Mouse (Mus musculus) stomach, adult 2 months (tissue): Measurements from ENCODE around the gene Nlrp5. TPM values are rescaled to one million over a fixed set of nuclear protein-coding genes. Genes with fewer than 3 reads are reported as not detected.

Experiments used
- polyA plus RNA-seq: library from polyadenylated mRNA; depleted of rRNA; stranded (reverse); fragments of >200 nt; gene quantifications from 2 replicates; pipeline ENCODE4 v1.2.3, GENCODE M21; 2012; rRNA removed

Nlrp5 gene
- polyA plus RNA-seq = not detected in 2 replicates

DNA sequence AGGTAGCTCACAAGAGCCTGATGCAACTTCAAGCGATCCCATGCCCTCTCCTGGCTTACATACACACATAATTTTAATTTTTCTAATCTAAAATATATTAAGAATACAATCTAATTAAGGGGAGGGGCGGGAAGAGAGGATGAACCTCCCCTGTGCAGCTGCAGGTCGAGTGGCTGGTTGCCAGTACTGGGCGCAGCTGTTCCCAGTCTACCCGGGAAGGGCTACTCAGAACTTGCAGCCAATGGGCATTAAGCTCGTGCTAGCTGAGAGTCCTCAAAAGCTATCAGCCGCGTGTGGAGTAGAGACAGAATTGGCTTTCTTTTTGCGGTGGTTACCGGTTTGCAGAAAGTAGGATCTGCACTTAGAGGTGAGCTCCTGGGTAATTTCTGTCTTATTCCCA lies at the start of gene Nlrp5:
Nlrp5 (plus strand) TSS at position 301 of the 400 bp plus-strand sequence.

Other genes with a start within 250 kb of the Nlrp5 start
- gene Gm10662, start 241.4 kb upstream of the Nlrp5 start, polyA plus RNA-seq = not detected in 2 replicates
- not detected in 2 replicates for gene Vmn1r165, start 168.6 kb upstream of the Nlrp5 start, polyA plus RNA-seq
- not detected in 2 replicates for gene Vmn1r166, start 134.2 kb upstream of the Nlrp5 start, polyA plus RNA-seq
- not detected in 2 replicates for gene Gm6902, start 107.0 kb upstream of the Nlrp5 start, polyA plus RNA-seq
- not detected in 2 replicates for gene Nlrp4e, start 84.7 kb upstream of the Nlrp5 start, polyA plus RNA-seq
- gene Vmn1r167, start 121.3 kb downstream of the Nlrp5 start, polyA plus RNA-seq = not detected in 2 replicates
- not detected in 2 replicates for gene Vmn1r168, start 153.8 kb downstream of the Nlrp5 start, polyA plus RNA-seq
- not detected in 2 replicates for gene Vmn1r169, start 189.6 kb downstream of the Nlrp5 start, polyA plus RNA-seq
- not detected in 2 replicates for gene Vmn1r170, start 220.3 kb downstream of the Nlrp5 start, polyA plus RNA-seq
- not detected in 2 replicates for gene Vmn1r171, start 244.8 kb downstream of the Nlrp5 start, polyA plus RNA-seq